Mouse (Mus musculus): Measurements from ENCODE around the gene Nuak2. TPM values are rescaled to one million over a fixed set of nuclear protein-coding genes. Genes with fewer than 3 reads are reported as not detected.

Gene Nuak2
- total and polyA plus RNA-seq, 3 experiments = 2.9 to 4.7 (median 4.7) TPM

- no peak for DNase-seq
Measured at GRCm38 (mm10) chr1:132377811-132378210, 61.9 kb downstream of the Nuak2 start.

- no peak for DNase-seq
Measured at GRCm38 (mm10) chr1:132380550-132381100, 64.7 kb downstream of the Nuak2 start.

- no peak for DNase-seq
Measured at GRCm38 (mm10) chr1:132381929-132382328, 66.0 kb downstream of the Nuak2 start.

Other genes with a start within 250 kb of the Nuak2 start
- gene Mfsd4a, start 248.1 kb upstream of the Nuak2 start, total RNA-seq (2021) = 10 to 100 TPM; 18.7 to 32.0 TPM
- 98.7 and 106 TPM in 2 replicates for gene Mfsd4a, start 248.1 kb upstream of the Nuak2 start, polyA plus RNA-seq (2012; rRNA removed)
- 10 to 100 TPM; 14.9 to 22.5 TPM for gene Cdk18, start 176.4 kb upstream of the Nuak2 start, total RNA-seq (2021)
- gene Cdk18, start 176.4 kb upstream of the Nuak2 start, polyA plus RNA-seq (2012; rRNA removed) = 36.3 and 42.5 TPM in 2 replicates
- under 1 TPM in 1 of 2 experiments, not detected in 1; 0.41 TPM for gene Lemd1, start 124.7 kb upstream of the Nuak2 start, total RNA-seq (2021)
- 0.19 and 0.20 TPM in 2 replicates for gene Lemd1, start 124.7 kb upstream of the Nuak2 start, polyA plus RNA-seq (2012; rRNA removed)
- gene AC124108.1, start 124.7 kb upstream of the Nuak2 start, total RNA-seq (2021) = under 1 TPM; 0.10 to 0.12 TPM
- 0.03 and 0.09 TPM in 2 replicates for gene AC124108.1, start 124.7 kb upstream of the Nuak2 start, polyA plus RNA-seq (2012; rRNA removed)
- not detected for gene Gm10188, start 86.4 kb upstream of the Nuak2 start, total RNA-seq (2021)
- not detected in 2 replicates for gene Gm10188, start 86.4 kb upstream of the Nuak2 start, polyA plus RNA-seq (2012; rRNA removed)
- 100 to 1,000 TPM in 1 of 2 experiments, 10 to 100 TPM in 1; 98.4 to 272 TPM for gene Klhdc8a, start 17.5 kb upstream of the Nuak2 start, total RNA-seq (2021)
- gene Klhdc8a, start 17.5 kb upstream of the Nuak2 start, polyA plus RNA-seq (2012; rRNA removed) = 162 and 163 TPM in 2 replicates
- 10 to 100 TPM in 1 of 2 experiments, 1 to 10 TPM in 1; 6.4 to 11.2 TPM for gene Tmcc2, start 75.2 kb downstream of the Nuak2 start, total RNA-seq (2021)
- gene Tmcc2, start 75.2 kb downstream of the Nuak2 start, polyA plus RNA-seq (2012; rRNA removed) = 12.2 and 15.4 TPM in 2 replicates
- gene Dstyk, start 101.4 kb downstream of the Nuak2 start, total RNA-seq (2021) = 10 to 100 TPM; 19.9 to 23.7 TPM
- gene Dstyk, start 101.4 kb downstream of the Nuak2 start, polyA plus RNA-seq (2012; rRNA removed) = 11.7 and 15.5 TPM in 2 replicates
- 10 to 100 TPM; 33.1 to 40.2 TPM for gene Rbbp5, start 161.2 kb downstream of the Nuak2 start, total RNA-seq (2021)
- gene Rbbp5, start 161.2 kb downstream of the Nuak2 start, polyA plus RNA-seq (2012; rRNA removed) = 4.5 and 5.0 TPM in 2 replicates
- 1 to 10 TPM; 3.3 to 5.4 TPM for gene Tmem81, start 190.1 kb downstream of the Nuak2 start, total RNA-seq (2021)
- 1.5 and 1.7 TPM in 2 replicates for gene Tmem81, start 190.1 kb downstream of the Nuak2 start, polyA plus RNA-seq (2012; rRNA removed)
- not detected for gene Cntn2, start 227.1 kb downstream of the Nuak2 start, total RNA-seq (2021)
- gene Cntn2, start 227.1 kb downstream of the Nuak2 start, polyA plus RNA-seq (2012; rRNA removed) = 0.07 and 0.22 TPM in 2 replicates